ENCODE assay signal across 9 mouse cellular contexts in the genomic region with DNA sequence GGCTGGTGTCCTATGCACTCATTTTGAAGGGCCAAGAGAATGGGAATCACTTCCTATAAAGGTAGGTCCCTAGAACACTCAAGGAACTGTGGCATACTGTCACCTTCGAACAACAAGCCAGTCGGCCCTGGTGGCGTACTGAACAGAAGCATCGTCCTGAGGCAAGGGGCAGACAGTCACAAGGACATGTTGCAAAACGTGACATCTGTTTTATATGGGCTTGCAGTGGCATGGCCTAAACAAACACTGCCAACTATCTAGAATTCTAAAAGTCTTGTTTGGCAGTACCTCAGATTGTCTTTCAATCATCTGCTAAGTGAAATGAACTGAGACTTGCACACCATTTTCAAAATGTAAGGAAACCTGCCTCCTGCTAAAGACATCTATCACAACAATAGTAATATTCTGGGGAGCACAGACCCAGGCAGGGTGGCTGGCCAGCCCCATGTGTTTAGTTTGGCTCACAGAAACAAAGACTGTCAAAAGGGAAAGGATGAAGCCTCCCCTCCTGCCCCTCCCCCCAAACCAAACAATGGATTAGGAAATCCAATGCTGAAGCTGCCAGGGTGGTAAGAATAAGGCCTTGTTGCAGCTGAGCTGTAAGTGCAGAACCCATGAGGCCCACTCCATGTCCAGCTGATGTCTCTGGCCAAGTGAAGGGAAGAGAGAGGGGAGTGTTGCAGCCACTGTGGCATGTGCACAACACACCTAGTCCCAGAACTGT. TPM values are rescaled to one million over a fixed set of nuclear protein-coding genes. Genes with fewer than 3 reads are reported as not detected.
DNase-seq lines count a peak whose midpoint lies in the region; ATAC-seq and TF ChIP-seq lines count a peak whose summit lies in the region.
"Had no signal": no experiment of that assay in that cellular context is flagged by ENCODE, and none has a peak within 500 bp of the region (broad histone marks: within the 10 kb centered on the region; RNA-seq: fewer than 3 reads in every experiment).

No protein-coding gene starts in this region.

- 70% methylated on average over 5 of the region's 5 CpGs for WGBS in midbrain, embryonic 10.5 days
- WGBS in midbrain, embryonic 16.5 days, result 65% methylated on average over 5 of the region's 5 CpGs
- 53% methylated on average over 5 of the region's 5 CpGs for WGBS in heart, adult 2 months
- 66% methylated on average over 5 of the region's 5 CpGs for WGBS in midbrain, embryonic 14.5 days

- no peak for ATAC-seq in midbrain, embryonic 16.5 days
- ATAC-seq in midbrain, embryonic 14.5 days (ENCODE audit: low FRiP score, low TSS enrichment), result peak; percentile 24; the same call in 1 of the 2 replicates
- ATAC-seq in CD4-positive, CD25-positive, alpha-beta regulatory T cell, adult 4 months, result no peak

- no peaks in the 10 kb centered on the region for H3K79me2 ChIP-seq in heart, adult 2 months (replicated peaks; ENCODE audit: control insufficient read depth, insufficient read depth, low read length)

- no peak for TF ChIP-seq POLR2A in heart, adult 2 months (IDR thresholded peaks at IDR 0.05; ENCODE audit: insufficient read depth, low read depth, low read length)

- intact Hi-C loops in heart, adult 2 months (cut with DNase I), result no loop called here

- H3K4me2 ChIP-seq in midbrain, embryonic 16.5 days (ENCODE audit: low read length), result no peak overlapping the region
- no peak overlapping the region for H3K4me2 ChIP-seq in midbrain, embryonic 14.5 days (ENCODE audit: low read length)
- H3K4me2 ChIP-seq: neural tube, embryonic 12.5 days had no signal

- peak; percentile 63 for DNase-seq in midbrain, embryonic 10.5 days (ENCODE audit: low spot score)
- peak; percentile 27 to 39 for DNase-seq in heart, adult 2 months
- DNase-seq in kidney, postnatal 10 days, result peak; percentile 50
- peak; percentile 64 for DNase-seq in midbrain, embryonic 14.5 days
- no peak for DNase-seq in cerebellum, postnatal 4 days (ENCODE audit: low spot score in 2 of 2)
- no peak for DNase-seq in spleen, postnatal 14 days (ENCODE audit: low spot score in 2 of 2)

- H3K27me3 ChIP-seq in midbrain, embryonic 10.5 days (ENCODE audit: low read depth, poor library complexity, severe bottlenecking), result no peaks in the 10 kb centered on the region
- H3K27me3 ChIP-seq in midbrain, embryonic 16.5 days (ENCODE audit: control insufficient read depth, insufficient read depth, low read depth, low read length), result no peaks in the 10 kb centered on the region
- H3K27me3 ChIP-seq in heart, adult 2 months (ENCODE audit: control insufficient read depth, insufficient read depth, low read length), result no peaks in the 10 kb centered on the region
- H3K27me3 ChIP-seq in midbrain, embryonic 14.5 days (ENCODE audit: control insufficient read depth, insufficient read depth, low read length), result no peaks in the 10 kb centered on the region
- H3K27me3 ChIP-seq: neural tube, embryonic 12.5 days had no signal

- H3K36me3 ChIP-seq in midbrain, embryonic 10.5 days, result no peaks in the 10 kb centered on the region
- H3K36me3 ChIP-seq in midbrain, embryonic 16.5 days (ENCODE audit: control insufficient read depth, insufficient read depth, low read length), result no peaks in the 10 kb centered on the region
- no peaks in the 10 kb centered on the region for H3K36me3 ChIP-seq in heart, adult 2 months (ENCODE audit: control insufficient read depth, insufficient read depth, low read length)
- 0 out of 2 replicates have a peak, but pooled peaks cover 11% of the 10 kb centered on the region for H3K36me3 ChIP-seq in midbrain, embryonic 14.5 days (ENCODE audit: control insufficient read depth, insufficient read depth, low read length)
- H3K36me3 ChIP-seq: neural tube, embryonic 12.5 days had no signal

- H3K9ac ChIP-seq in midbrain, embryonic 16.5 days (ENCODE audit: low read depth, low read length), result no peak overlapping the region
- no peak overlapping the region for H3K9ac ChIP-seq in heart, adult 2 months (ENCODE audit: low read depth, low read length)
- H3K9ac ChIP-seq in midbrain, embryonic 14.5 days (replicated peaks; ENCODE audit: low read length), result no peak overlapping the region
- H3K9ac ChIP-seq: neural tube, embryonic 12.5 days had no signal

- peak overlapping the region; percentile 79 for H3K27ac ChIP-seq in midbrain, embryonic 10.5 days (replicated peaks)
- H3K27ac ChIP-seq in midbrain, embryonic 16.5 days (ENCODE audit: low read length), result no peak overlapping the region
- H3K27ac ChIP-seq in heart, adult 2 months, result no peak overlapping the region
- 0 out of 2 replicates have a peak overlapping the region, but pooled peaks have one; percentile 14 for H3K27ac ChIP-seq in midbrain, embryonic 14.5 days (replicated peaks; ENCODE audit: low read depth, low read length)
- H3K27ac ChIP-seq: neural tube, embryonic 12.5 days had no signal

- no peak for TF ChIP-seq EP300 in heart, adult 2 months (IDR thresholded peaks at IDR 0.05; ENCODE audit: insufficient read depth, low read depth, low read length)

- peaks cover 38% of the 10 kb centered on the region for H3K4me1 ChIP-seq in midbrain, embryonic 10.5 days
- H3K4me1 ChIP-seq in midbrain, embryonic 16.5 days (ENCODE audit: control insufficient read depth, insufficient read depth, low read length), result no peaks in the 10 kb centered on the region
- H3K4me1 ChIP-seq in heart, adult 2 months (ENCODE audit: control insufficient read depth, insufficient read depth, low read length), result peaks cover 8% of the 10 kb centered on the region
- peaks cover 11% of the 10 kb centered on the region; the same call in 1 of the 2 replicates for H3K4me1 ChIP-seq in midbrain, embryonic 14.5 days (ENCODE audit: control insufficient read depth, insufficient read depth, low read length)

- no peak for TF ChIP-seq CTCF in heart, adult 2 months (IDR thresholded peaks at IDR 0.05)

- 0 out of 2 replicates have a peak overlapping the region, but pooled peaks have one; percentile 9 for H3K4me3 ChIP-seq in midbrain, embryonic 10.5 days
- H3K4me3 ChIP-seq in midbrain, embryonic 16.5 days (ENCODE audit: low read depth, low read length), result no peak overlapping the region
- H3K4me3 ChIP-seq in heart, adult 2 months, result no peak overlapping the region
- no peak overlapping the region for H3K4me3 ChIP-seq in midbrain, embryonic 14.5 days (replicated peaks; ENCODE audit: low read depth, low read length)
- H3K4me3 ChIP-seq: neural tube, embryonic 12.5 days had no signal

- H3K9me3 ChIP-seq in midbrain, embryonic 10.5 days (replicated peaks), result no peaks in the 10 kb centered on the region
- no peaks in the 10 kb centered on the region for H3K9me3 ChIP-seq in midbrain, embryonic 16.5 days (replicated peaks; ENCODE audit: control insufficient read depth, low read length, poor library complexity, severe bottlenecking)
- no peaks in the 10 kb centered on the region for H3K9me3 ChIP-seq in midbrain, embryonic 14.5 days (ENCODE audit: control insufficient read depth, low read length)
- H3K9me3 ChIP-seq: neural tube, embryonic 12.5 days had no signal

RNA-seq across cellular contexts. Expression of gene Wnt5b, which starts 41.7 kb away (rescaled TPM):
- polyA plus RNA-seq in midbrain, embryonic 10.5 days (2016; fragmentation: Nextera tagmentation; extraction: Ambion mirVana), result 15.3 and 19.0 TPM in 2 replicates
- polyA plus RNA-seq in midbrain, embryonic 16.5 days (2015; fragmentation: Nextera tagmentation; extraction: Ambion mirVana), result 0.70 and 1.6 TPM in 2 replicates
- 1 to 10 TPM; 2.4 to 3.0 TPM for total RNA-seq in heart, adult 2 months (2021)
- polyA plus RNA-seq in heart, adult 2 months (2012; rRNA removed), result 2.5 and 2.9 TPM in 2 replicates
- 1.4 and 3.0 TPM in 2 replicates for polyA plus RNA-seq in midbrain, embryonic 14.5 days (2014; fragmentation: Nextera tagmentation; extraction: Ambion mirVana)
- under 1 TPM in 1 of 2 experiments, not detected in 1; 0.20 TPM for polyA plus RNA-seq in CD4-positive, CD25-positive, alpha-beta regulatory T cell, adult 4 months (2017; shearing (Covaris generic))

Comparison
In these comparisons a context has a peak if more than half of its experiments do, and no peak if none do; other contexts are left out.
1. H3K27ac ChIP-seq: peak in midbrain, embryonic 10.5 days (single experiment) and midbrain, embryonic 14.5 days (single experiment); none in midbrain, embryonic 16.5 days (single experiment) and heart, adult 2 months (single experiment).
2. DNase-seq: peak in midbrain, embryonic 10.5 days (single experiment), heart, adult 2 months (2 of 2), kidney, postnatal 10 days (single experiment) and midbrain, embryonic 14.5 days (single experiment); none in cerebellum, postnatal 4 days (0 of 2) and spleen, postnatal 14 days (0 of 2).